Mouse (Mus musculus) right cerebral cortex, postnatal 4 days (tissue): ENCODE data around the gene Nhej1.
A peak's percentile ranks its signal among the peaks of the same experiment; 100 is the strongest.

Experiments
- DNase-seq: peaks from one replicate; pipeline ENCODE4 v3.0.0-alpha.2; 2022

Gene Nhej1

GRCm38 (mm10) chr1:74927621-74928296 lies 197.2 kb downstream of the Nhej1 start:
- no peak for DNase-seq

DNA sequence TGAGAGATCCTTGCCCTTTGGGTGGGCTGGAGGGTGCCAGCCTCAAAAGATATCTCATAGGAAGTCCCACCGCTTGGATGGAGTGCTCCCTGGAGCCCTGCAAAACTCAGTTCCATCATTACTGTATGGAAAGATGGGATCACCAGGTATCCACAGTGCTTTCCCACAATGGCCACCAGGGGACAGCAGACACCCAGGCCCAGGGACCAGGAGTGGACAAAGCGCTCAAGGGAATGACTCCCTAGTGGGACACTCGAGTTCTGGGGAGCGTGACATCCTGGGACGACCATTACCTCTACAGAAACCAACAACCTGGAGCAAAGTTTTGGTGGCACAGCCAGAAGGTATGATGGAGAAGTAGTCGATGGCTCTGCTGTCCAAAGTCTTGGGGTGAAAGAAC lies 198.3 kb downstream of the Nhej1 start:
- peak; percentile 31 for DNase-seq

DNA sequence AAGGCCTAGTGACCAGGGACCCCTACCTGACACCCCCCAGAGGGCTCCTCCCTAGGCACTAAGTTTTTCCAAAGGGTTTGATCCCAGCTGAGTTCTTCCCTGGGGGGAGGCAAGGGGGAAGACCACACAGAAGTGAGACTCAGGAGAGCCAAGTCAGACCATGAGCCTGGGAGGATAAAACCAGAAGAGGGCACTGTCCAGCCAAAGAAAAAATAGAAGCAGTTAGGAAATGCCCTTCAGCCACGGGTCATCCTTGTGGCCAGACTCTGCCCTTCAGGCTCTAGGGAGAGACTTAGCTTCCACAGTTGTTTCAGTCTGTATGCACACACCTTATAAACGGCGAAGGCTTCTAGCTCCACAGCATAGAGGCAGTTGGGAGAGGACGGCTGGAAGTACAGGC lies 200.5 kb downstream of the Nhej1 start:
- DNase-seq, result no peak
